Mouse (Mus musculus): ENCODE data around the gene Lamtor4. TPM values are rescaled to one million over a fixed set of nuclear protein-coding genes. Genes with fewer than 3 reads are reported as not detected.

Gene Lamtor4
- polyA plus RNA-seq, 1 experiment from 2014 or later: 81.2 TPM

GRCm38 (mm10) chr5:138279585-138280424 lies 24.5 kb downstream of the Lamtor4 start, which contains the start of the genes Gm43720, Gpc2 and Stag3:
Gene Gm43720 (minus strand): TSS chr5:138279958.
Gene Gpc2 (minus strand): TSS chr5:138280005.
Gene Stag3 (plus strand): TSS chr5:138280240.
- peak within 1 kb of the TSS; percentile 85 for H3K4me3 ChIP-seq (replicated peaks)
- peaks cover 4% of the 10 kb centered on the region; the same call in 1 of the 2 replicates for H3K9me3 ChIP-seq
- ATAC-seq: peak; percentile 99
- peaks cover 31% of the 10 kb centered on the region for H3K36me3 ChIP-seq
- peak within 1 kb of the TSS; percentile 81 for H3K27ac ChIP-seq
- WGBS: under 1% methylated on average over 56 of the region's 56 CpGs
- H3K4me1 ChIP-seq (replicated peaks): peaks cover 43% of the 10 kb centered on the region
- peak within 1 kb of the TSS; percentile 94 for H3K9ac ChIP-seq (replicated peaks)
- peaks cover 8% of the 10 kb centered on the region for H3K27me3 ChIP-seq
- peak within 1 kb of the TSS; percentile 96 for H3K4me2 ChIP-seq (replicated peaks)

- Histone ChIP-seq H3K4me2 (replicated peaks) (peak overlapping the region; percentile 96), H3K4me3 (replicated peaks) (peak overlapping the region; percentile 85), H3K36me3 (peaks cover 27% of the 10 kb centered on the region), H3K4me1 (replicated peaks) (peaks cover 37% of the 10 kb centered on the region), H3K9ac (replicated peaks) (no peak overlapping the region), H3K27me3 (peaks cover 8% of the 10 kb centered on the region), H3K9me3 (peaks cover 4% of the 10 kb centered on the region; the same call in 1 of the 2 replicates), H3K27ac (no peak overlapping the region)
- 21% methylated on average over 26 of the region's 26 CpGs for WGBS
- ATAC-seq: peak; percentile 1; the same call in 1 of the 2 replicates
These were observed 25.1 kb downstream of the Lamtor4 start for GRCm38 (mm10) chr5:138280425-138280768.

- peaks cover 4% of the 10 kb centered on the region; the same call in 1 of the 2 replicates for H3K9me3 ChIP-seq
- peaks cover 33% of the 10 kb centered on the region for H3K4me1 ChIP-seq (replicated peaks)
- peaks cover 8% of the 10 kb centered on the region for H3K27me3 ChIP-seq
- no peak overlapping the region for H3K4me3 ChIP-seq (replicated peaks)
- H3K36me3 ChIP-seq: peaks cover 23% of the 10 kb centered on the region
- no peak for ATAC-seq
- no peak overlapping the region for H3K27ac ChIP-seq
- 93% methylated on average over 15 of the region's 15 CpGs for WGBS
- no peak overlapping the region for H3K9ac ChIP-seq (replicated peaks)
- H3K4me2 ChIP-seq (replicated peaks): peak overlapping the region; percentile 96; the same call in 1 of the 2 replicates
These were observed 25.5 kb downstream of the Lamtor4 start for GRCm38 (mm10) chr5:138280829-138281228.

- peaks cover 23% of the 10 kb centered on the region for H3K4me1 ChIP-seq (replicated peaks)
- H3K27me3 ChIP-seq: peaks cover 8% of the 10 kb centered on the region
- 84% methylated on average over 2 of the region's 2 CpGs for WGBS
- H3K27ac ChIP-seq: no peak overlapping the region
- H3K9me3 ChIP-seq: peaks cover 4% of the 10 kb centered on the region; the same call in 1 of the 2 replicates
- H3K4me2 ChIP-seq (replicated peaks): no peak overlapping the region
- no peak overlapping the region for H3K9ac ChIP-seq (replicated peaks)
- ATAC-seq: no peak
- peaks cover 15% of the 10 kb centered on the region for H3K36me3 ChIP-seq
- H3K4me3 ChIP-seq (replicated peaks): no peak overlapping the region
These were observed 26.5 kb downstream of the Lamtor4 start for GRCm38 (mm10) chr5:138281798-138282197.

- peaks cover 8% of the 10 kb centered on the region for H3K27me3 ChIP-seq
- 48% methylated on average over 1 of the region's 1 CpGs for WGBS
These were observed 28.3 kb downstream of the Lamtor4 start for GRCm38 (mm10) chr5:138283540-138283939.

GRCm38 (mm10) chr5:138287861-138288260 lies 32.6 kb downstream of the Lamtor4 start:
- Histone ChIP-seq H3K9ac (replicated peaks) (no peak overlapping the region), H3K4me1 (replicated peaks) (no peaks in the 10 kb centered on the region), H3K27ac (no peak overlapping the region), H3K36me3 (no peaks in the 10 kb centered on the region), H3K4me3 (replicated peaks) (no peak overlapping the region), H3K9me3 (no peaks in the 10 kb centered on the region), H3K4me2 (replicated peaks) (no peak overlapping the region), H3K27me3 (no peaks in the 10 kb centered on the region)
- 75% methylated on average over 3 of the region's 3 CpGs for WGBS
- ATAC-seq: no peak

More at GRCm38 (mm10) chr5:138283540-138283939, 28.3 kb downstream of the Lamtor4 start:
- no peak for ATAC-seq
- Histone ChIP-seq H3K9me3 (peaks cover 4% of the 10 kb centered on the region; the same call in 1 of the 2 replicates), H3K4me3 (replicated peaks) (no peak overlapping the region), H3K36me3 (no peaks in the 10 kb centered on the region), H3K4me1 (replicated peaks) (peaks cover 6% of the 10 kb centered on the region), H3K9ac (replicated peaks) (no peak overlapping the region), H3K4me2 (replicated peaks) (no peak overlapping the region), H3K27ac (no peak overlapping the region)

GRCm38 (mm10) chr5:138291638-138292037 lies 36.4 kb downstream of the Lamtor4 start:
- Histone ChIP-seq H3K4me3 (replicated peaks) (no peak overlapping the region), H3K4me1 (replicated peaks) (no peaks in the 10 kb centered on the region), H3K36me3 (no peaks in the 10 kb centered on the region), H3K4me2 (replicated peaks) (no peak overlapping the region), H3K9ac (replicated peaks) (no peak overlapping the region), H3K27me3 (no peaks in the 10 kb centered on the region), H3K9me3 (no peaks in the 10 kb centered on the region), H3K27ac (no peak overlapping the region)
- ATAC-seq: no peak
- WGBS: 82% methylated on average over 1 of the region's 1 CpGs

- H3K9ac ChIP-seq (replicated peaks): no peak overlapping the region
- no peak overlapping the region for H3K4me3 ChIP-seq (replicated peaks)
- H3K9me3 ChIP-seq: no peaks in the 10 kb centered on the region
- H3K27ac ChIP-seq: no peak overlapping the region
- H3K27me3 ChIP-seq: no peaks in the 10 kb centered on the region
- no peak overlapping the region for H3K4me2 ChIP-seq (replicated peaks)
- ATAC-seq: no peak
- no peaks in the 10 kb centered on the region for H3K4me1 ChIP-seq (replicated peaks)
- no peaks in the 10 kb centered on the region for H3K36me3 ChIP-seq
These were observed 38.9 kb downstream of the Lamtor4 start for GRCm38 (mm10) chr5:138294158-138294557.

GRCm38 (mm10) chr5:138299613-138300012 lies 44.3 kb downstream of the Lamtor4 start:
- no peak for ATAC-seq
- Histone ChIP-seq H3K36me3 (no peaks in the 10 kb centered on the region), H3K27ac (no peak overlapping the region), H3K9me3 (no peaks in the 10 kb centered on the region), H3K4me3 (replicated peaks) (no peak overlapping the region), H3K9ac (replicated peaks) (no peak overlapping the region), H3K4me2 (replicated peaks) (no peak overlapping the region), H3K4me1 (replicated peaks) (no peaks in the 10 kb centered on the region), H3K27me3 (no peaks in the 10 kb centered on the region)
- WGBS: 87% methylated on average over 2 of the region's 2 CpGs

Other genes starting within 250 kb of the Lamtor4 start
- not detected in 2 replicates for gene Smok3a, start 234.2 kb upstream of the Lamtor4 start, polyA plus RNA-seq (2015; fragmentation: Nextera tagmentation; extraction: Ambion mirVana)
- not detected in 2 replicates for gene Smok3b, start 234.1 kb upstream of the Lamtor4 start, polyA plus RNA-seq (2015; fragmentation: Nextera tagmentation; extraction: Ambion mirVana)
- gene Smok3c, start 202.3 kb upstream of the Lamtor4 start, polyA plus RNA-seq (2015; fragmentation: Nextera tagmentation; extraction: Ambion mirVana): not detected in 2 replicates
- gene Zkscan1, start 170.4 kb upstream of the Lamtor4 start, polyA plus RNA-seq (2015; fragmentation: Nextera tagmentation; extraction: Ambion mirVana): 31.5 and 32.1 TPM in 2 replicates
- gene Zscan21, start 138.6 kb upstream of the Lamtor4 start, polyA plus RNA-seq (2015; fragmentation: Nextera tagmentation; extraction: Ambion mirVana): 128 TPM in 2 replicates
- 45.3 and 49.7 TPM in 2 replicates for gene Zfp113, start 99.7 kb upstream of the Lamtor4 start, polyA plus RNA-seq (2015; fragmentation: Nextera tagmentation; extraction: Ambion mirVana)
- 316 and 337 TPM in 2 replicates for gene Cops6, start 94.4 kb upstream of the Lamtor4 start, polyA plus RNA-seq (2015; fragmentation: Nextera tagmentation; extraction: Ambion mirVana)
- 26.6 and 28.8 TPM in 2 replicates for gene Ap4m1, start 83.5 kb upstream of the Lamtor4 start, polyA plus RNA-seq (2015; fragmentation: Nextera tagmentation; extraction: Ambion mirVana)
- 159 and 162 TPM in 2 replicates for gene Mcm7, start 83.1 kb upstream of the Lamtor4 start, polyA plus RNA-seq (2015; fragmentation: Nextera tagmentation; extraction: Ambion mirVana)
- 109 and 111 TPM in 2 replicates for gene Taf6, start 68.0 kb upstream of the Lamtor4 start, polyA plus RNA-seq (2015; fragmentation: Nextera tagmentation; extraction: Ambion mirVana)
- 39.4 and 40.5 TPM in 2 replicates for gene Cnpy4, start 68.0 kb upstream of the Lamtor4 start, polyA plus RNA-seq (2015; fragmentation: Nextera tagmentation; extraction: Ambion mirVana)
- gene Mblac1, start 61.2 kb upstream of the Lamtor4 start, polyA plus RNA-seq (2015; fragmentation: Nextera tagmentation; extraction: Ambion mirVana): 12.9 and 13.8 TPM in 2 replicates
- 0.08 TPM in 1 of 2 replicates, not detected in the other for gene Nxpe5, start 29.6 kb upstream of the Lamtor4 start, polyA plus RNA-seq (2015; fragmentation: Nextera tagmentation; extraction: Ambion mirVana)
- 12.2 and 15.8 TPM in 2 replicates for gene BC037034, start 8.6 kb downstream of the Lamtor4 start, polyA plus RNA-seq (2015; fragmentation: Nextera tagmentation; extraction: Ambion mirVana)
- 2.5 and 3.0 TPM in 2 replicates for gene Gal3st4, start 17.4 kb downstream of the Lamtor4 start, polyA plus RNA-seq (2015; fragmentation: Nextera tagmentation; extraction: Ambion mirVana)
- 0.10 and 0.19 TPM in 2 replicates for gene Gm43720, start 24.5 kb downstream of the Lamtor4 start, polyA plus RNA-seq (2015; fragmentation: Nextera tagmentation; extraction: Ambion mirVana)
- 236 and 248 TPM in 2 replicates for gene Gpc2, start 24.5 kb downstream of the Lamtor4 start, polyA plus RNA-seq (2015; fragmentation: Nextera tagmentation; extraction: Ambion mirVana)
- gene Stag3, start 24.8 kb downstream of the Lamtor4 start, polyA plus RNA-seq (2015; fragmentation: Nextera tagmentation; extraction: Ambion mirVana): 4.8 and 5.4 TPM in 2 replicates
- not detected in 2 replicates for gene Pvrig, start 86.5 kb downstream of the Lamtor4 start, polyA plus RNA-seq (2015; fragmentation: Nextera tagmentation; extraction: Ambion mirVana)
- 76.3 and 77.6 TPM in 2 replicates for gene Zfp157, start 186.0 kb downstream of the Lamtor4 start, polyA plus RNA-seq (2015; fragmentation: Nextera tagmentation; extraction: Ambion mirVana)

Data from midbrain, embryonic 13.5 days (tissue).